Mouse (Mus musculus) heart, postnatal 25 days (tissue): Measurements from ENCODE around the gene C2cd2l. TPM values are rescaled to one million over a fixed set of nuclear protein-coding genes. Genes with fewer than 3 reads are reported as not detected.
A peak's percentile ranks its signal among the peaks of the same experiment; 100 is the strongest.
"Not testable (repeated sequence)": the region's sequence is repeated elsewhere in the genome, so short reads cannot be mapped to it uniquely, and the experiment has no call there.

Experiments
- DNase-seq: peaks from one replicate; pipeline ENCODE4 v3.0.0; 2022; ENCODE audit warnings: low spot score
- intact Hi-C: fragments of 180-260 bp; cut with DNase I; formaldehyde crosslinking; loops from one replicate; pipeline ENCODE4 v1.15.1; 2025
- total RNA-seq, 2 experiments: library from RNA; stranded (reverse); gene quantifications; 2 replicates each; pipeline ENCODE4 v1.2.3; 2021

The C2cd2l gene
- total RNA-seq, 2 experiments from 2014 or later, result 11.7 to 13.9 TPM

- intact Hi-C loops, result loop anchor here (5.0 kb wide), 1 partner anchor 45 kb away; no protein-coding TSS in a partner anchor
- no peak for DNase-seq
Observed at GRCm38 (mm10) chr9:44337436-44338169, 17.5 kb upstream of the C2cd2l start.

- intact Hi-C loops, result loop anchor here (5.0 kb wide), 1 partner anchor 45 kb away; no protein-coding TSS in a partner anchor
Observed at GRCm38 (mm10) chr9:44336964-44337363, 16.9 kb upstream of the C2cd2l start.

GRCm38 (mm10) chr9:44336513-44336912 is 16.4 kb upstream of the C2cd2l start:
- intact Hi-C loops, result loop anchor here (5.0 kb wide), 1 partner anchor 44 kb away; no protein-coding TSS in a partner anchor
- DNase-seq, result not testable (repeated sequence)

More at GRCm38 (mm10) chr9:44336964-44337363, 16.9 kb upstream of the C2cd2l start:
- DNase-seq, result no peak

- intact Hi-C loops, result loop anchor here (5.0 kb wide), 1 partner anchor 44 kb away; no protein-coding TSS in a partner anchor
- no peak for DNase-seq
Observed at GRCm38 (mm10) chr9:44336093-44336406, 16.0 kb upstream of the C2cd2l start.

- no peak for DNase-seq
- intact Hi-C loops, result loop anchor here (5.0 kb wide), 1 partner anchor 43 kb away; no protein-coding TSS in a partner anchor
Observed at GRCm38 (mm10) chr9:44335331-44336092, 15.4 kb upstream of the C2cd2l start.

GRCm38 (mm10) chr9:44334396-44335330 is 14.6 kb upstream of the C2cd2l start, which contains the start of gene H2afx:
Gene H2afx (plus strand): TSS chr9:44334694.
- intact Hi-C loops, result loop anchor here (5.0 kb wide), 1 partner anchor 42 kb away; no protein-coding TSS in a partner anchor
- DNase-seq, result peak; percentile 99

- intact Hi-C loops, result no loop called here
- DNase-seq, result no peak
Observed at GRCm38 (mm10) chr9:44332918-44333638, 13.0 kb upstream of the C2cd2l start.

- no peak for DNase-seq
- intact Hi-C loops, result no loop called here
Observed at GRCm38 (mm10) chr9:44330736-44331135, 10.7 kb upstream of the C2cd2l start.

- no peak for DNase-seq
- intact Hi-C loops, result loop anchor here (2.0 kb wide), 1 partner anchor 23 kb away; the partner anchor contains the start of gene Hinfp
Observed at GRCm38 (mm10) chr9:44327926-44328325, 7.8 kb upstream of the C2cd2l start.

- intact Hi-C loops, result loop anchor here (2.0 kb wide), 1 partner anchor 22 kb away; the partner anchor contains the start of gene Hinfp
- peak; percentile 51 for DNase-seq
Observed at GRCm38 (mm10) chr9:44327064-44327711, 7.1 kb upstream of the C2cd2l start.

GRCm38 (mm10) chr9:44326371-44327063 is 6.4 kb upstream of the C2cd2l start:
- intact Hi-C loops, result loop anchor here (2.0 kb wide), 1 partner anchor 22 kb away; the partner anchor contains the start of gene Hinfp

GRCm38 (mm10) chr9:44325768-44326370 is 5.8 kb upstream of the C2cd2l start, which contains the start of gene Dpagt1:
Gene Dpagt1 (plus strand): TSS chr9:44326019.
- intact Hi-C loops, result loop anchor here (2.0 kb wide), 1 partner anchor 21 kb away; the partner anchor contains the start of gene Hinfp
- DNase-seq, result no peak

More at GRCm38 (mm10) chr9:44326371-44327063, 6.4 kb upstream of the C2cd2l start:
- peak; percentile 78 for DNase-seq

GRCm38 (mm10) chr9:44325032-44325767 is 5.1 kb upstream of the C2cd2l start:
- not testable (repeated sequence) for DNase-seq

GRCm38 (mm10) chr9:44324147-44324546 is 4.1 kb upstream of the C2cd2l start:
- intact Hi-C loops, result no loop called here
- DNase-seq, result no peak

More at GRCm38 (mm10) chr9:44325032-44325767, 5.1 kb upstream of the C2cd2l start:
- intact Hi-C loops, result not testable (repeated sequence)

GRCm38 (mm10) chr9:44323656-44324055 is 3.6 kb upstream of the C2cd2l start:
- intact Hi-C loops, result not testable (repeated sequence)

GRCm38 (mm10) chr9:44320799-44321133 is 681 bp upstream of the C2cd2l start:
- intact Hi-C loops, result no loop called here
- DNase-seq, result no peak

More at GRCm38 (mm10) chr9:44323656-44324055, 3.6 kb upstream of the C2cd2l start:
- DNase-seq, result not testable (repeated sequence)
